Comparison of ENCODE assay signal across 12 mouse cellular contexts in genomic region chr15:100679005-100679404, GRCm38 (mm10). TPM values are rescaled to one million over a fixed set of nuclear protein-coding genes. Genes with fewer than 3 reads are reported as not detected.
DNase-seq lines count a peak whose midpoint lies in the region; ATAC-seq lines count a peak whose summit lies in the region.
"Had no signal": no experiment of that assay in that cellular context is flagged by ENCODE, and none has a peak within 500 bp of the region (broad histone marks: within the 10 kb centered on the region; RNA-seq: fewer than 3 reads in every experiment).

No protein-coding gene starts in this region.

- peak; percentile 85 for DNase-seq in kidney, adult 11 months
- DNase-seq in kidney, adult 18-20 months = no peak
- DNase-seq in kidney, postnatal 14 days = peak; percentile 85
- peak; percentile 79 for DNase-seq in yolk sac, embryonic 10.5 days (ENCODE audit: low spot score)
- DNase-seq in adrenal gland, adult 18-20 months (ENCODE audit: low spot score in 2 of 2) = no peak
- DNase-seq in heart, embryonic 10.5 days (ENCODE audit: low spot score) = no peak
- DNase-seq: heart, postnatal 36 days had no signal

- 75% methylated on average over 14 of the region's 14 CpGs for WGBS in liver, embryonic 16.5 days (ENCODE audit: insufficient replicate concordance)
- WGBS in heart, embryonic 10.5 days = 90% methylated on average over 14 of the region's 14 CpGs

- H3K4me1 ChIP-seq in liver, embryonic 16.5 days (ENCODE audit: control insufficient read depth, low read depth, low read length) = peaks cover 31% of the 10 kb centered on the region
- peaks cover 35% of the 10 kb centered on the region for H3K4me1 ChIP-seq in heart, embryonic 10.5 days

- peak overlapping the region; percentile 3; the same call in 1 of the 2 replicates for H3K4me2 ChIP-seq in liver, embryonic 16.5 days (ENCODE audit: low read depth, low read length)
- H3K4me2 ChIP-seq: limb, embryonic 15.5 days; midbrain, embryonic 11.5 days had no signal

- no peaks in the 10 kb centered on the region for H3K36me3 ChIP-seq in liver, embryonic 16.5 days (ENCODE audit: control insufficient read depth, insufficient read depth)
- no peaks in the 10 kb centered on the region for H3K36me3 ChIP-seq in heart, embryonic 10.5 days
- H3K36me3 ChIP-seq: limb, embryonic 15.5 days had no signal

- no peaks in the 10 kb centered on the region for H3K9me3 ChIP-seq in liver, embryonic 16.5 days (replicated peaks; ENCODE audit: control insufficient read depth, low read length)
- no peaks in the 10 kb centered on the region for H3K9me3 ChIP-seq in heart, embryonic 10.5 days
- H3K9me3 ChIP-seq: limb, embryonic 15.5 days had no signal

- H3K9ac ChIP-seq in liver, embryonic 16.5 days (ENCODE audit: low read depth, low read length) = no peak overlapping the region
- H3K9ac ChIP-seq: limb, embryonic 15.5 days had no signal

- H3K27me3 ChIP-seq in liver, embryonic 16.5 days (ENCODE audit: control insufficient read depth, insufficient read depth, low read depth, low read length) = no peaks in the 10 kb centered on the region
- no peaks in the 10 kb centered on the region for H3K27me3 ChIP-seq in heart, embryonic 10.5 days (ENCODE audit: insufficient read depth, poor library complexity, severe bottlenecking)
- H3K27me3 ChIP-seq: limb, embryonic 15.5 days; Patski had no signal

- peak overlapping the region; percentile 67 for H3K27ac ChIP-seq in liver, embryonic 16.5 days (ENCODE audit: low read length)
- H3K27ac ChIP-seq in heart, embryonic 10.5 days = no peak overlapping the region
- H3K27ac ChIP-seq: limb, embryonic 15.5 days had no signal

- H3K4me3 ChIP-seq in liver, embryonic 16.5 days (ENCODE audit: low read depth, low read length) = no peak overlapping the region
- H3K4me3 ChIP-seq in heart, embryonic 10.5 days = no peak overlapping the region
- H3K4me3 ChIP-seq: limb, embryonic 15.5 days had no signal

- peak; percentile 64 for ATAC-seq in liver, embryonic 16.5 days (ENCODE audit: low read depth)
- ATAC-seq in megakaryocyte, adult 5-6 weeks (ENCODE audit: poor library complexity, severe bottlenecking) = no peak; the same call in 1 of the 2 replicates
- ATAC-seq: Patski had no signal

RNA-seq across cellular contexts. Expression of gene Cela1, which starts 8.7 kb away (rescaled TPM):
- 20.3 and 30.0 TPM in 2 replicates for polyA plus RNA-seq in liver, embryonic 16.5 days (2015; fragmentation: Nextera tagmentation; extraction: Ambion mirVana)
- 3.5 and 6.2 TPM in 2 replicates for total RNA-seq in megakaryocyte, adult 5-6 weeks (2015)
- total RNA-seq in megakaryocyte, adult 5-6 weeks (2017) = 1.8 and 4.2 TPM in 2 replicates
- total RNA-seq in adrenal gland, adult 18-20 months (2021) = 10 to 100 TPM; 46.7 to 87.1 TPM
- 1.5 and 2.4 TPM in 2 replicates for polyA plus RNA-seq in heart, embryonic 10.5 days (2016; fragmentation: Nextera tagmentation; extraction: Ambion mirVana)

RNA-seq across cellular contexts. Expression of gene Bin2, which starts 9.7 kb away (rescaled TPM):
- 18.0 and 20.6 TPM in 2 replicates for polyA plus RNA-seq in liver, embryonic 16.5 days (2015; fragmentation: Nextera tagmentation; extraction: Ambion mirVana)
- 309 and 324 TPM in 2 replicates for total RNA-seq in megakaryocyte, adult 5-6 weeks (2015)
- total RNA-seq in megakaryocyte, adult 5-6 weeks (2017) = 275 and 304 TPM in 2 replicates
- 1 to 10 TPM; 1.8 to 4.3 TPM for total RNA-seq in adrenal gland, adult 18-20 months (2021)
- polyA plus RNA-seq in heart, embryonic 10.5 days (2016; fragmentation: Nextera tagmentation; extraction: Ambion mirVana) = 4.3 and 10.3 TPM in 2 replicates
- polyA plus RNA-seq: Patski had no signal

RNA-seq across cellular contexts. Expression of gene Smagp, which starts 42.3 kb away (rescaled TPM):
- polyA plus RNA-seq in liver, embryonic 16.5 days (2015; fragmentation: Nextera tagmentation; extraction: Ambion mirVana) = 9.1 and 9.3 TPM in 2 replicates
- total RNA-seq in megakaryocyte, adult 5-6 weeks (2015) = 1.1 and 3.2 TPM in 2 replicates
- total RNA-seq in megakaryocyte, adult 5-6 weeks (2017) = 0.51 and 4.5 TPM in 2 replicates
- total RNA-seq in adrenal gland, adult 18-20 months (2021) = 10 to 100 TPM; 41.3 to 51.6 TPM
- polyA plus RNA-seq in heart, embryonic 10.5 days (2016; fragmentation: Nextera tagmentation; extraction: Ambion mirVana) = 16.2 and 16.9 TPM in 2 replicates

RNA-seq across cellular contexts. Expression of gene Galnt6, which starts 50.2 kb away (rescaled TPM):
- polyA plus RNA-seq in liver, embryonic 16.5 days (2015; fragmentation: Nextera tagmentation; extraction: Ambion mirVana) = 1.8 TPM in 2 replicates
- total RNA-seq in megakaryocyte, adult 5-6 weeks (2015) = 3.6 and 4.2 TPM in 2 replicates
- total RNA-seq in megakaryocyte, adult 5-6 weeks (2017) = 9.6 and 11.4 TPM in 2 replicates
- 1 to 10 TPM; 4.2 to 5.6 TPM for total RNA-seq in adrenal gland, adult 18-20 months (2021)
- polyA plus RNA-seq in heart, embryonic 10.5 days (2016; fragmentation: Nextera tagmentation; extraction: Ambion mirVana) = 0.18 and 0.20 TPM in 2 replicates

Comparison
In these comparisons a context has a peak if more than half of its experiments do, and no peak if none do; other contexts are left out.
1. DNase-seq: peak in kidney, adult 11 months (single experiment), kidney, postnatal 14 days (single experiment) and yolk sac, embryonic 10.5 days (single experiment); none in kidney, adult 18-20 months (single experiment), adrenal gland, adult 18-20 months (0 of 2) and heart, embryonic 10.5 days (single experiment).
2. RNA of gene Cela1, which starts 8.7 kb away (total RNA-seq): 46.7 to 87.1 TPM in adrenal gland, adult 18-20 months; 1.8 to 6.2 TPM in megakaryocyte, adult 5-6 weeks; every median in the first group is over 4 times any median in the second.
3. RNA of gene Bin2, which starts 9.7 kb away (total RNA-seq): 275 to 324 TPM in megakaryocyte, adult 5-6 weeks; 1.8 to 4.3 TPM in adrenal gland, adult 18-20 months; every median in the first group is over 10 times any median in the second.
4. RNA of gene Smagp, which starts 42.3 kb away (total RNA-seq): 41.3 to 51.6 TPM in adrenal gland, adult 18-20 months; 0.51 to 4.5 TPM in megakaryocyte, adult 5-6 weeks; every median in the first group is over 4 times any median in the second.